ENCODE assay signal across 8 mouse cellular contexts in the genomic region with DNA sequence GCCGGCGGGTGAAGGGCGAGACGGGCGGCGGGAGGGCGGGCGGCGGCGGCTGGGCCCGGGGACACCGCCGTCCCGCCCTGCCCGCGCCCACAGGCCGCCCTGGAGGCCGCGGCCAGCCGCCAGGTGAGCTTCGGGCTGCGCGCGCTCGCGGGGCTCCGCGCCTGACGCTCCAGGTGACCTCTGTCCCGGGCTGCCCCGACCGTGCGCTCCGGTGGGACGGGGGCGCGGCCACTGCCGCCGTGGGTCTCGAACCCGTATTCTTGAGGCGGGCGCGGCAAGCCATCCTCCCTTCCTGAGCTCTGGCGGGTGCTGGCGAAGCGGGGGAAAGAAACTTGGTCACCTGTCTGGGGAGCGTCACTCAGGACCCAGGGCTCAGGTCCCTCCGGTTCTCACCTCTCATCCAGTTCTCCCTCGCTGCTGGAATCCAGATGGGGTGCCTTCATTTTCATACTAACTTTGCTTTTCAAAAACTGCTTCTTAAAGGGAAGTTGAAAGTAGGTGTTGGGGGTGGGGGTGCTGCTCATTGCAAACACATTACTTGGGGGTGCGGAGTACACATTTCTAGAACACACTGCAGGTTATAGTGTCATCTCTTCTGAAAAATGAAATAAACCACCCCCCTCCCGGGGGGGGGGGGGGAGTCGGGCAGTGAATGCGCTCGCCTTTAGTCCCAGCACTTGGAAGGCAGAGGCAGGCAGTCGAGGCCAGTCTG. TPM values are rescaled to one million over a fixed set of nuclear protein-coding genes. Genes with fewer than 3 reads are reported as not detected.
DNase-seq lines count a peak whose midpoint lies in the region; ATAC-seq lines count a peak whose summit lies in the region.

A gene (plus strand): TSS at position 40 of the 712 bp plus-strand sequence.
A gene (minus strand): TSS at position 452 of the 712 bp plus-strand sequence.

- DNase-seq in MEL-GATA-1-ER (ENCODE audit: extremely low read depth, low read depth) = peak; percentile 49
- DNase-seq in cerebellum, adult 18-20 months = peak; percentile 49 to 70
- DNase-seq in heart, postnatal 36 days = peak; percentile 51 to 64
- DNase-seq in layer of hippocampus, adult 8-10 months (ENCODE audit: low spot score in 2 of 2) = no peak
- peak; percentile 51 for DNase-seq in lung, postnatal 10 days
- DNase-seq in retina, embryonic 14.5 days (ENCODE audit: low spot score) = peak; percentile 50
- DNase-seq in urinary bladder, postnatal 14 days (ENCODE audit: low spot score) = peak; percentile 36

- 3% methylated on average over 28 of the region's 56 CpGs for WGBS in forebrain, embryonic 16.5 days

- peaks cover 15% of the 10 kb centered on the region for H3K4me1 ChIP-seq in forebrain, embryonic 16.5 days (replicated peaks; ENCODE audit: control insufficient read depth, insufficient read depth, low read length)

- H3K27ac ChIP-seq in forebrain, embryonic 16.5 days (ENCODE audit: low read length) = peak within 1 kb of the TSS; percentile 87

- H3K4me2 ChIP-seq in forebrain, embryonic 16.5 days (ENCODE audit: low read length) = peak within 1 kb of the TSS; percentile 74

- H3K9ac ChIP-seq in forebrain, embryonic 16.5 days (replicated peaks; ENCODE audit: low read depth, low read length) = peak within 1 kb of the TSS; percentile 99

- peak; percentile 26 for ATAC-seq in forebrain, embryonic 16.5 days

- H3K27me3 ChIP-seq in forebrain, embryonic 16.5 days (replicated peaks; ENCODE audit: control insufficient read depth, insufficient read depth, low read length) = no peaks in the 10 kb centered on the region

- no peaks in the 10 kb centered on the region for H3K36me3 ChIP-seq in forebrain, embryonic 16.5 days (ENCODE audit: control insufficient read depth, insufficient read depth)

- intact Hi-C loops in heart, postnatal 36 days (cut with DNase I) = loop anchor here (2.0 kb wide), 1 partner anchor 137 kb away; no protein-coding TSS in a partner anchor

- H3K4me3 ChIP-seq in forebrain, embryonic 16.5 days (replicated peaks; ENCODE audit: low read length) = peak within 1 kb of the TSS; percentile 93

- no peaks in the 10 kb centered on the region for H3K9me3 ChIP-seq in forebrain, embryonic 16.5 days (ENCODE audit: control insufficient read depth, low read length)

RNA-seq across cellular contexts. Expression of the first gene that starts in this region (rescaled TPM):
- polyA plus RNA-seq in forebrain, embryonic 16.5 days (2015; fragmentation: Nextera tagmentation; extraction: Ambion mirVana) = 4.0 and 4.9 TPM in 2 replicates
- 10 to 100 TPM; 16.3 to 16.5 TPM for total RNA-seq in heart, postnatal 36 days (2021)
- 10 to 100 TPM; 26.4 to 33.7 (median 29.2) TPM for total RNA-seq in layer of hippocampus, adult 8-10 months (2022)

RNA-seq across cellular contexts. Expression of the second gene that starts in this region (rescaled TPM):
- 150 and 159 TPM in 2 replicates for polyA plus RNA-seq in forebrain, embryonic 16.5 days (2015; fragmentation: Nextera tagmentation; extraction: Ambion mirVana)
- 10 to 100 TPM; 97.2 to 98.6 TPM for total RNA-seq in heart, postnatal 36 days (2021)
- 10 to 100 TPM; 85.6 to 97.3 (median 89.8) TPM for total RNA-seq in layer of hippocampus, adult 8-10 months (2022)

Comparison
In these comparisons a context has a peak if more than half of its experiments do, and no peak if none do; other contexts are left out.
1. DNase-seq: peak in MEL-GATA-1-ER (single experiment), cerebellum, adult 18-20 months (2 of 2), heart, postnatal 36 days (2 of 2), lung, postnatal 10 days (single experiment), retina, embryonic 14.5 days (single experiment) and urinary bladder, postnatal 14 days (single experiment); none in layer of hippocampus, adult 8-10 months (0 of 2).